Mouse (Mus musculus): Measurements from ENCODE around the gene Med18.
A peak's percentile ranks its signal among the peaks of the same experiment; 100 is the strongest.

Med18 gene

GRCm38 (mm10) chr4:132463430-132464254 is at the start of gene Med18:
Gene Med18 (minus strand): TSS chr4:132463921.
- DNase-seq, result peak; percentile 95

GRCm38 (mm10) chr4:132512080-132512479 is 48.4 kb upstream of the Med18 start:
- no peak for DNase-seq

- peak; percentile 99 for DNase-seq
These were observed 46.7 kb upstream of the Med18 start, which contains the start of gene Sesn2 for GRCm38 (mm10) chr4:132510352-132510798. Gene Sesn2 (minus strand): TSS chr4:132510501.

GRCm38 (mm10) chr4:132509621-132510296 is 46.0 kb upstream of the Med18 start:
- peak; percentile 88 for DNase-seq

- peak; percentile 74 for DNase-seq
These were observed 43.5 kb upstream of the Med18 start for GRCm38 (mm10) chr4:132507210-132507609.

GRCm38 (mm10) chr4:132506250-132506649 is 42.5 kb upstream of the Med18 start:
- no peak for DNase-seq

GRCm38 (mm10) chr4:132505800-132506199 is 42.1 kb upstream of the Med18 start:
- no peak for DNase-seq

GRCm38 (mm10) chr4:132505034-132505738 is 41.5 kb upstream of the Med18 start:
- no peak for DNase-seq

- DNase-seq, result no peak
These were observed 39.6 kb upstream of the Med18 start for GRCm38 (mm10) chr4:132503344-132503743.

GRCm38 (mm10) chr4:132501639-132502038 is 37.9 kb upstream of the Med18 start:
- no peak for DNase-seq

- peak; percentile 60 for DNase-seq
These were observed 30.7 kb upstream of the Med18 start for GRCm38 (mm10) chr4:132494271-132494918.

GRCm38 (mm10) chr4:132492178-132493060 is 28.7 kb upstream of the Med18 start:
- peak; percentile 32 for DNase-seq

- DNase-seq, result peak; percentile 78
These were observed 28.0 kb upstream of the Med18 start for GRCm38 (mm10) chr4:132491748-132492147.

GRCm38 (mm10) chr4:132491057-132491456 is 27.3 kb upstream of the Med18 start:
- no peak for DNase-seq

- DNase-seq, result no peak
These were observed 26.7 kb upstream of the Med18 start for GRCm38 (mm10) chr4:132490273-132491010.

GRCm38 (mm10) chr4:132488976-132489375 is 25.3 kb upstream of the Med18 start:
- peak; percentile 50 for DNase-seq

GRCm38 (mm10) chr4:132488521-132488920 is 24.8 kb upstream of the Med18 start:
- peak; percentile 61 for DNase-seq

- no peak for DNase-seq
These were observed 21.1 kb upstream of the Med18 start for GRCm38 (mm10) chr4:132484820-132485219.

- DNase-seq, result no peak
These were observed 20.5 kb upstream of the Med18 start for GRCm38 (mm10) chr4:132484231-132484630.

- no peak for DNase-seq
These were observed 19.4 kb upstream of the Med18 start for GRCm38 (mm10) chr4:132482956-132483608.
